Mouse (Mus musculus) mouse embryonic stem cell (cell line): ENCODE results near the gene Xpnpep1.

Source experiments
- in situ Hi-C, 2 experiments: fragments of 300-500 bp; cut with MboI; formaldehyde crosslinking; loops; 1 replicate in 1 of 2; 3 replicates in 1 of 2; pipeline ENCODE4 v1.14.3; 2019 to 2020; ENCODE audit warnings: low sequenced_read_pairs in 2 of 2, low pct_unique_long_range_greater_than_20kb in 1 of 2, mixed read lengths in 1 of 2; ENCODE audit not compliant: unreplicated experiment in 1 of 2

The Xpnpep1 gene

DNA sequence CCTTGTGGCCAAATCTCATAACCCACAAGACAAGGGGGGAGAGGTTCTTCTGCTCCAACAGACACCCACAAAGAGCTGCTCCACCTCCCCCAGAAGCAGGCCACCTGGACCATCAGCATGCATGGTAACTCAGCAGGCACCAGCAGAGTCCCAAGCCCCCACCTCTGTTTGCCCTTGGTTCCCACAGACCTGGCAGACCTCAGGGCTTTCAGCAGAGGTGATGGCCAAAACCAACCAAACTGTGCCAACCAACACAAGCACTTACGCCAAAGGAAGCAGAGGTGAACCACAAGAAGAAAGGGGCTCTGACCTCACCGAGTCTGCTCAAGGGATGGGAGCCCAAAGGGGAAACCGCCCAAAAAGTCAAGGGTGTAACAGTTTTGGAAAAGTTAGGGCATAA, 26.3 kb downstream of the Xpnpep1 start:
- in situ Hi-C loops, result no loop called here

DNA sequence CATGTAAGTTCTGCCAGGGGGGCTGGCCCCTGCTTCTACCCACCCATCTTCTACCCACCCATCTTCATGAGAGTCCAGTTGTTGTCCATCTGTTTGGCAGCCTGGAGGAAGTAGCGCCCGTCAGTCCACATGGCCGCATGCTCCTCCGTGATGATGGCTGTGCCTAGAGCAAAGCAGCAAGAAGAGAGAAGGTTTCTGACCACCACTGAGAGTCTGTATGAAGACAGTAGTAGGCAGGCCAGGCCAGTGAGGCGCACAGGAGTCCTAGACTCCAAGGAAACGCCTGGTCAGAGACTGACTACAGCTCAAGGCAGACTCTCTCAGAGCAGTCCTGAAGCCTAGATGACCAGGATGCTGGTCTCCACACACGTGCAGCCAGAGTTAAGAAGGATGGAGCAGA, 26.7 kb downstream of the Xpnpep1 start:
- in situ Hi-C loops, result no loop called here

GRCm38 (mm10) chr19:53010941-53011340, 29.1 kb downstream of the Xpnpep1 start:
- in situ Hi-C loops, result no loop called here

GRCm38 (mm10) chr19:53008921-53009320, 31.1 kb downstream of the Xpnpep1 start:
- in situ Hi-C loops, result no loop called here

DNA sequence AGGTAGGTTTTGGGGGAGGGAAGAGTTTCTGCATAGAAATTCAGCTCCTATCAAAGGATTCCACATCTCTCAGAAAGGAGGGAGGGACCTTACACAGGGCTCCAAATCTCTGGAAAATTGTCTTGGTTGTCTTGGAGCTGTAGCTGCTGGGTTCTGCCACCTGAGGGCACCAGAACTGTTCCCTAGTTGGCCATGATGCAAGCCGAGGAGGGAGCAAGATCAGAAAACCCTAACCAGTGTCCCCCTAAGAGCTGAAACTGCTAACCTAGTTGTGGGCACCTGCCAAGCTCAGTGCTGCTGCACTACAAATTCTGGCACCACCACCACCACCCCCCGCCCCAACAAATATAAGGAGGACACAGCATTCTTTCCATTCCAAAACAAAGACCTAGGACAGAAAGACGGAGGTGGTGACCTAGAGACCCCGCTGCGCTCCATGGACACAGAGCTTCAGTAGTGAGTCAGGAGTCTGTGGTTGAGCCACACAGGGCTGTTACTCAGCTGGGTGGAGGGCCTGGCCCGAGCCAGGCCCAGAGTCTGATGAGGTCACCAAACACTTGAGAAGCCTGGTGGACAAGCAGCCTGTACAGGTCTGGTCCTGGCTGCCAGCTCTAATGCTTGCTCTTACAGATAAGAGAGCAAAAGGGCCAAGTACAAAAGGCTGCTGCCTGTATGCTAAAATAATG, 31.9 kb downstream of the Xpnpep1 start:
- in situ Hi-C loops, result no loop called here

DNA sequence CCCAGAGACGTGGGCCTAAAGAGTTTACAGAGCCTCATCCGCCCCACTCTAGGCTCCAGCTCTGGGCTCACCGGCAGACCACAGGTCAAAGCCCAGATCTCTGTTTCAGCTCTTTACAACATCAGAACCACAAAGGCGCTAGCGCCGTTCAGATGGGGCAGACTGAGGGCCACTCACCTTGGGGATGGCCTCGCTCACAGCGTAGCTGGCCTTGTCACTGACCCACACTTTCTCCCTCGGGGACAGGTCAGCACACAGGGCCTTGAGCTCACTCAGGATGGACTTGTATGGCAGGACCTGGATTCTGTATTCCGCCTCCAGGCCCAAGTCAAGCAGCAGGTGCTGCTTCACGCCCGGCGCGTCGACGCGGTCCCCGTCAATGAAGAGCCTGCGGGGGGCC, 34.0 kb downstream of the Xpnpep1 start:
- in situ Hi-C loops, result no loop called here

DNA sequence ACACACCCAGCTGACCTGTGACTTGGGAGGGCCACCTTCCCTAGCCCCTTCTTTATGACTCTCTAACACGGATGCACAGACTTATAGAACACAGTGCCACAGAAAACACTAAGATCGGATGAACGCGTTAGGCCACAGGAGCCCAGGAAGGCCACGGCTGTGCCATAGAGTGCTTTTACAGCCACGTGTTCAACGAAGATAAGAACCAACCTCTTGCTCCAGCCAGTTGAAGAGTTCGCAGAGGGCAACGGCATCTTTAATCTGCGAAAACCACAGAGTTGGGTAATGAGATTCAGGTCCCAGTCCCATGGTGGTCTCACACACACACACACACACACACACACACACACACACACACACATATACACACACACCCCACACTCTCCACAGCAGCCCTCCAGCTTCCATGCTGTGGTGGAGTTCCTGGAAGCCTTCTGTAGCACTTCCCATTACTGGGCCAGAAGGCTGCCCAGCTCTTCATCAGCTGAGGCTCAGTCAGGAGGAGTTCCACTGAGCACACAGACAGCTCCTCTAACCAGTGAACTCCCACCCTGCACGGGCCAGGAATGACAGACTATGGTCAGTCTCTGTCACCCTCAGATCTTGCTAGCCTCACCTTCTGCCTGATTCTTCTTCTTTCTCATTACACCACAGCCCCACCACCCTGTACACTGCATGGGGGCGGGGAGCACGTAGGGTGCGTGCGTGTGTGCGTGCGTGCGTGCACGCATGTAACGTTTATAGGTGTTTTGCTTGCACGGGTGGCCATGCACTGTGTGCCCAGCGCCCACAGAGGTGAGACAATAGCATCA, 36.3 kb downstream of the Xpnpep1 start:
- in situ Hi-C loops, result no loop called here

GRCm38 (mm10) chr19:53002166-53003095, 37.6 kb downstream of the Xpnpep1 start:
- in situ Hi-C loops, result no loop called here

GRCm38 (mm10) chr19:52992880-52993440, 47.1 kb downstream of the Xpnpep1 start:
- in situ Hi-C loops, result no loop called here

DNA sequence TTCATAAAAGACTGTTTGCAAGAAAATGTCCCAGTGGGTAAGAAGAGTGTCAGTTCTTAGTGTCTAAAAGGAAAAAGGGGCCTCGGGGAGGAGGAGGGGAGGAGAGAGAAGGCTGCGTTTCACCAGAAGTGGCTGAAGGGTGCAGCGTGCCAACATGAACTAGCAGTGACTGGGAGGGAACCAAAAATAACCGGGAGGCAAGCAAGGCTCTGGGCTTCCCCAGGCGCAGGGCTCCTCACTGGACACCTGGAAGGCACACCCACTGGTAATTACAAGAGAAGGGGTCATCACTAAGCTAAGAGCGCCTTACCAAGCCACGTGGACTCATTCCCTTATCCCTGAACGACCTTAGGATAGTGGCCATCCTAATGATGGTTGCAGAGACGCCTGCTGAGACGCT, 48.1 kb downstream of the Xpnpep1 start:
- in situ Hi-C loops, result no loop called here

- in situ Hi-C loops, result no loop called here
Measured at GRCm38 (mm10) chr19:52979020-52979711, 60.8 kb downstream of the Xpnpep1 start.

DNA sequence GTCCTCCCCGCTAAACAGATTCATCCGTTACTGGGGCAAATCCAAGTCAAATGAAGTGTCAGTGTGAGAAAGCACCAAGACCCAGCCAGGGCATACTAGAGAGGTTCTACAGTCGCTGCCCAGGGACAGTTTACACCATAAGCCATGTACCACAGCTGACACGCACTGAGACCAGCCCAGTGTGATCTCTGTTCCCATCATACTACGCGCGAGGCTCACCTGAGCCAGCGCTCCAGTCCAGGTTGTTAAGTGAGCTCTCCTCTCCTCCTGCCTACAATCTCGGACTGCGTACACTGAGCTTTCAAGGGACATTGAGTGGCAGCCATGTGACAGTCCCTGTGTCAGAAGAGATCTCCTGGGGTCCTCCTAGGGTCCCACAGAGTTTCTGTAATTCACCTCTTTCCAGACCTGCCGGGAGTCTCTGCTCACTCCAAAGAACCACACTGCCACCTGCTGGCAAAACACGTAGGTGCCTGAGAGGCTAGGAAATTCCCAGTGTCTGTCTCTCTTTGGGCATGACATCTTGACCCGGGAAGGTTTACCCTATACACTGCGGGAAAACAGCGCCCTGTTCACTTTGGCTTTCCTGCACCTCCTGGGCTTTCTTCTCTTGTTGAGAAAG, 64.3 kb downstream of the Xpnpep1 start:
- in situ Hi-C loops, result no loop called here

DNA sequence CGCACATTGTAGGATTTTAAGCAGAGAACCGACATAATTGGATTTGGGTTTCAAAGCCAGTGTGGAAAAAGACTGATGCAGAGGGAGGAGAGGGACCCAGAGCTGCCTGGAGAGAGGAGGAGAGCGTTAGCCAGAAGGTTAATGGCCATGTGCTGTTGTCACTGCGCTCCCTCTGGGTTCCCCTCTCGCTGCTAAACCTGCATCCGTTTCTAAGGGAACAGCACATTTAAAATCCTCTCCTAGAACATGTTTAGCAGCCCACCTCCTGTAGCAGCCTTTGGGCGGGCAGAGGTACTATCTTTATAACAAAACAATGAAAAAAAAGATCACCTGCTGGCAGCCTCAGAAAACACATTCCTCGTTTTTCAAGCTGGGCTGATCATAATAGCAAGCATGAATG, 73.7 kb downstream of the Xpnpep1 start:
- in situ Hi-C loops, result no loop called here

- in situ Hi-C loops, result no loop called here
Measured at GRCm38 (mm10) chr19:52962745-52963144, 77.3 kb downstream of the Xpnpep1 start.

GRCm38 (mm10) chr19:52922678-52923495, 117.1 kb downstream of the Xpnpep1 start:
- in situ Hi-C loops, result no loop called here

DNA sequence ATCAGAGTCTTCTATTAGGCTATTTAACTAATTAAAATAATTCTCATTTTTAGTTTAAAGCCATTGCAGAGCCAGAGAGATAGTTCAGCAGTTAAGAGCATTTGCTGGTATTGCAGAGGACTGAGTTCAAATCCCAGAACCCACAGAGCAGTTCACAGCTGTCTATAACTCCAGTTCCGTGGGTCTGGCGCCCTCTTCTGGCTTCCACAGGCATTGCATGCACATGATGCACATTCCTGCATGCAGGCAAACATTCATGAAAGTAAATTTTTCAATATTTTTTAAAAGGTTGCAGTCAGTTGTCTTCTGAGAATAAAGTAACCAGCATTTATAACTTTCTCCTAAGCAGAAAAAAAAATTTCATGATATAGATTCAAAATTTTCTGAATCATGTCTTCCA, 135.8 kb downstream of the Xpnpep1 start:
- in situ Hi-C loops, result no loop called here

DNA sequence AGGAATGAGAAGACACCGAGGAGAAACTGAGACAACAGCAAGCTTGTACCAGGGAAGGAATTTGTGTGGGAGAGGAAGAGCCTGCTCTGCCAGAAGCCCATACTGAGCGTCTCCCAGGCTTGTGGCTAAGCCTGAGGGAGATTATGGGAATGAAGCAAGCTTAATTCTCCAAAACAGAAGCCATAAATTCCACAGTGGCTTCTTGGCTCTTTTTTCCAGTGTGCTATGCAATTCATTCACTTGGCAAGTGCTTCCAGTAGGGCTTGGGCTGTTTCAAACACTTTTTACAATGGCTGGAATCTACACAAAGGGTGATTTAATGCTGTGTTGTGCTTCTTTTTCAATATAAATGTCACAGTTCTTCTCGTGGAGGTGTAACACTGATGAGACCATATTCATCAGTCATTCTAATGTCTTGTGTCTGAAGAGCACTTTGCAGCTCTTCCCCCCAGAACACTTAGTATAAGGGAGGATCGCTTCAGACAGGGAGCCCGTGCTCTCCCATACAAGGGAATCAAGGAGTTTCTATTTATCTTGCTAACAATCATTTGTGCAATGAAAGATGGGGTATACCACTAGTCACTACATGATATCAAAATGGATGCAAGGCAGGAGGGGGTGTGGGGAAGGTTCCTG, 148.1 kb downstream of the Xpnpep1 start:
- in situ Hi-C loops, result no loop called here
